Mouse (Mus musculus): ENCODE data around the gene Taar5.

- no peak for TF ChIP-seq CTCF (IDR thresholded peaks at IDR 0.05; ENCODE audit: control insufficient read depth, insufficient read depth, low read length)
- no peak for TF ChIP-seq POLR2A (IDR thresholded peaks at IDR 0.05; ENCODE audit: borderline replicate concordance, control insufficient read depth, low read depth, low read length)
Measured at GRCm38 (mm10) chr10:23985546-23985945, 15.0 kb downstream of the Taar5 start, which contains the start of gene Taar6.
